Mouse (Mus musculus): Measurements from ENCODE around the gene Stip1. TPM values are rescaled to one million over a fixed set of nuclear protein-coding genes. Genes with fewer than 3 reads are reported as not detected.

Stip1 gene
- 376 and 390 TPM in 2 replicates for polyA plus RNA-seq (2014; fragmentation: Nextera tagmentation; extraction: Ambion mirVana)

DNA sequence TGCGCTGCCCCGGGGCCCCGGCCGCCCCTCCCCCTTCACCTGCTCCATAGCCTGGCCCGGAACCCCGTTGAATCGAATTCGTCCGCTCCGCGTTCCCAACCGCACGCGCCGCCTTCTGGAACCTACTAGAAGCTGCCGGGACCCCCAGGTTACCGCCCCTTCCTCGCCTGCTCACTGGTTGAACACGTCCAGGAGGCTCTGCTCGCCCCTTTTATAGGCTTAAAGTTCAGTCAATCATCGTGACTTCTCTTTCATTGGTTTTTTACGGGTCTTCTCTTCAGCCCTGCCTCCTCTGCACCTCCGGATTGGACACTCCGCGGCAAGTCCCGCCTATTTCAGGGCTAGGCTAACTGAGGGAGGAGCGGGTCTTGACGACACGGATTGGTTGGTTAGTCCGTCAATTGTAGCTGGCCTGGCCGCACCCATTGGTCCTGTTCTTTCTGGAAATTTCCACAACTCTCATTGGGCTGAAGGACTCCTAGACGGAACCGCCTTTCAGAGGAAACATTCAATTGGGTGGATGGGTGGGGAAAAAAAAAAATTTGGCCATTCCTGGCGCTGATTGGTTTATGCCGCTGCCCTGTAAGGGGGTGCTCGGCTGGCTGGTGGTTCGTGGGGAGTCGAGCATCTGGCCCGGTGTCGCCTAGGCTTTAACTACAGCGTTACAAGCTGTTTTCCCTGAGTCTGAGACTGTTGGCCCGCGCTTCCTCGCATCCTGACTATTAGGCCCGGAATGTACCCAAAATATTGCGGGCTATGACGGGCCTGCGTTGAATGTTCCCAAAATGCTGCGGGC is at the start of gene Stip1:
Stip1 (minus strand) TSS at position 127 of the 796 bp plus-strand sequence.
- Histone ChIP-seq H3K4me3 (ENCODE audit: low read depth, low read length) (peak within 1 kb of the TSS; percentile 97), H3K36me3 (ENCODE audit: control insufficient read depth, insufficient read depth, low read length) (no peaks in the 10 kb centered on the region), H3K27me3 (ENCODE audit: control insufficient read depth, insufficient read depth, low read length) (no peaks in the 10 kb centered on the region), H3K27ac (ENCODE audit: low read depth, low read length) (peak within 1 kb of the TSS; percentile 89), H3K9me3 (ENCODE audit: control insufficient read depth, low read length) (no peaks in the 10 kb centered on the region), H3K9ac (ENCODE audit: low read depth, low read length) (peak within 1 kb of the TSS; percentile 96), H3K4me1 (replicated peaks; ENCODE audit: control insufficient read depth, insufficient read depth, low read length) (peaks cover 6% of the 10 kb centered on the region; the same call in 1 of the 2 replicates), H3K4me2 (replicated peaks; ENCODE audit: low read depth, low read length) (peak within 1 kb of the TSS; percentile 84)
- WGBS: under 1% methylated on average over 43 of the region's 49 CpGs
- peak; percentile 99 for ATAC-seq (ENCODE audit: low FRiP score)
- peak; percentile 98 for DNase-seq (ENCODE audit: low spot score)

DNA sequence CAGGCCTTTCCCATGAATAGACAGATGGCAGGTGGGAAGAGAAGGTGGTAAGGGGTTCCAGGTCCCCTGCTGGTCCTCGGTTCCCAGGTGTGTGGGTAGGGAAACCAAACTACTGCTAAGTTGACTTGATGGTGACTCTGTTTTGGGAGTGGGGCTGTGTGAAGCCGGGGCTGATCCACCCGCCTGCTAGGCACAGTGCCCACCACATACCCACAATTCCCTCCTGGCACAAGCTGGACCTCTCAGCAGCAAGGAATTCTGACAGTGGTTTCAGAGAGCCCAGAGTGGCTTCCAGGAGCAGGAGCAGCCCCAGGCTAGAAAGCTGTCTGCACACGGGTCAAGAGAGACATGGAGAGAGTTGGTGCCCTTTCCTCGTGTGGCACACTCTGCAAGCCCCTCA is 49.3 kb upstream of the Stip1 start:
- ATAC-seq (ENCODE audit: low FRiP score) (no peak), DNase-seq (ENCODE audit: low spot score) (no peak)
- H3K4me3 ChIP-seq (ENCODE audit: low read depth, low read length): no peak overlapping the region
- H3K36me3 ChIP-seq (ENCODE audit: control insufficient read depth, insufficient read depth, low read length): no peaks in the 10 kb centered on the region
- peaks cover 7% of the 10 kb centered on the region for H3K27me3 ChIP-seq (ENCODE audit: control insufficient read depth, insufficient read depth, low read length)
- peaks cover 13% of the 10 kb centered on the region for H3K4me1 ChIP-seq (replicated peaks; ENCODE audit: control insufficient read depth, insufficient read depth, low read length)
- WGBS: 63% methylated on average over 5 of the region's 5 CpGs
- H3K9ac ChIP-seq (ENCODE audit: low read depth, low read length): no peak overlapping the region
- no peaks in the 10 kb centered on the region for H3K9me3 ChIP-seq (ENCODE audit: control insufficient read depth, low read length)
- no peak overlapping the region for H3K27ac ChIP-seq (ENCODE audit: low read depth, low read length)
- H3K4me2 ChIP-seq (replicated peaks; ENCODE audit: low read depth, low read length): no peak overlapping the region

GRCm38 (mm10) chr19:7088558-7088957 is 48.8 kb upstream of the Stip1 start:
- DNase-seq (ENCODE audit: low spot score) (no peak), ATAC-seq (ENCODE audit: low FRiP score) (no peak)
- Histone ChIP-seq H3K9ac (ENCODE audit: low read depth, low read length) (no peak overlapping the region), H3K9me3 (ENCODE audit: control insufficient read depth, low read length) (no peaks in the 10 kb centered on the region), H3K27me3 (ENCODE audit: control insufficient read depth, insufficient read depth, low read length) (peaks cover 7% of the 10 kb centered on the region), H3K4me3 (ENCODE audit: low read depth, low read length) (no peak overlapping the region), H3K4me1 (replicated peaks; ENCODE audit: control insufficient read depth, insufficient read depth, low read length) (peaks cover 13% of the 10 kb centered on the region), H3K36me3 (ENCODE audit: control insufficient read depth, insufficient read depth, low read length) (no peaks in the 10 kb centered on the region), H3K4me2 (replicated peaks; ENCODE audit: low read depth, low read length) (no peak overlapping the region), H3K27ac (ENCODE audit: low read depth, low read length) (no peak overlapping the region)
- 9% methylated on average over 9 of the region's 9 CpGs for WGBS

GRCm38 (mm10) chr19:7084734-7085133 is 45.0 kb upstream of the Stip1 start:
- Histone ChIP-seq H3K36me3 (ENCODE audit: control insufficient read depth, insufficient read depth, low read length) (no peaks in the 10 kb centered on the region), H3K27me3 (ENCODE audit: control insufficient read depth, insufficient read depth, low read length) (peaks cover 9% of the 10 kb centered on the region; the same call in 1 of the 2 replicates), H3K27ac (ENCODE audit: low read depth, low read length) (no peak overlapping the region), H3K9me3 (ENCODE audit: control insufficient read depth, low read length) (no peaks in the 10 kb centered on the region), H3K4me3 (ENCODE audit: low read depth, low read length) (no peak overlapping the region), H3K4me2 (replicated peaks; ENCODE audit: low read depth, low read length) (no peak overlapping the region), H3K9ac (ENCODE audit: low read depth, low read length) (no peak overlapping the region), H3K4me1 (replicated peaks; ENCODE audit: control insufficient read depth, insufficient read depth, low read length) (no peaks in the 10 kb centered on the region; the same call in none of the 2 replicates)
- ATAC-seq (ENCODE audit: low FRiP score) (no peak), DNase-seq (ENCODE audit: low spot score) (no peak)
- 78% methylated on average over 15 of the region's 15 CpGs for WGBS

DNA sequence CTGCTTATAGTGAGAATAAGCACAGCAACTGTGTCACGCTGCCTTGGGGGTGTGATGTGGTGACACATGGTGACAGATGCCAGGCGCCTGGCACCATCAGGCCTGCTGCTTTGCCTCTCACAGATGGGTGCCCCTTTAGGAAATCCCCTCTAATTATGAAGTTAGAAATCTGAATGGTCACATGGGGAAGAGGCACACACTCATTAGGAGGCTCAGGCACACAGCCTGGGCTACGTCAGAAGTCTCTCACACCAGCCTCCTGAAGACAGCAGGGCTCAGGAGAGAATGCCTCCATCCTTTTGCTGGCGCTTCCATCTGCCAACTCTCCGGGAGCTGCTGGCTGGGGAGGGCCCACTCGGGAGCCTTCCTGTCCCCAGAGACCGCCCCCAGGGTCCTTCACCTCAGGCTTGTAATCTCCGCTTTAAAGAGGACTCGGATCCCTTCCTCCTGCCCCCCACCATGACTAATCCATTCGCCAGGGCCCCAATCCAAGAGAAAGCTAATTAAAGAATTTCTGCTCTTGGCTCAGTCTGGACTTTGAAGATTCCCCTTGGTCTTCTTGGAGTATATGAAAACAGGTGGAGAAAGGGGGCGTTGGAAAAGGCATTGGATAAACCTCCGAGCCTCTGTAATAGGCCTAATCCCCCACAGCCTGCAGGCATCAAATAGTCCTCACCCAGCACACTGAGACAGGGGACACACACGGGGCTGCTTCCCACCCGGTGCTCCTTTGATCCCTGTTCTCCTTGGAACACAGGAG is 43.4 kb upstream of the Stip1 start:
- H3K4me1 ChIP-seq (replicated peaks; ENCODE audit: control insufficient read depth, insufficient read depth, low read length): no peaks in the 10 kb centered on the region; the same call in none of the 2 replicates
- H3K27me3 ChIP-seq (ENCODE audit: control insufficient read depth, insufficient read depth, low read length): peaks cover 9% of the 10 kb centered on the region; the same call in 1 of the 2 replicates
- no peak overlapping the region for H3K4me3 ChIP-seq (ENCODE audit: low read depth, low read length)
- peak; percentile 34; the same call in 1 of the 2 replicates for ATAC-seq (ENCODE audit: low FRiP score)
- 31% methylated on average over 14 of the region's 14 CpGs for WGBS
- no peak for DNase-seq (ENCODE audit: low spot score)
- H3K27ac ChIP-seq (ENCODE audit: low read depth, low read length): no peak overlapping the region
- no peak overlapping the region for H3K4me2 ChIP-seq (replicated peaks; ENCODE audit: low read depth, low read length)
- H3K9me3 ChIP-seq (ENCODE audit: control insufficient read depth, low read length): no peaks in the 10 kb centered on the region
- no peaks in the 10 kb centered on the region for H3K36me3 ChIP-seq (ENCODE audit: control insufficient read depth, insufficient read depth, low read length)
- no peak overlapping the region for H3K9ac ChIP-seq (ENCODE audit: low read depth, low read length)

DNA sequence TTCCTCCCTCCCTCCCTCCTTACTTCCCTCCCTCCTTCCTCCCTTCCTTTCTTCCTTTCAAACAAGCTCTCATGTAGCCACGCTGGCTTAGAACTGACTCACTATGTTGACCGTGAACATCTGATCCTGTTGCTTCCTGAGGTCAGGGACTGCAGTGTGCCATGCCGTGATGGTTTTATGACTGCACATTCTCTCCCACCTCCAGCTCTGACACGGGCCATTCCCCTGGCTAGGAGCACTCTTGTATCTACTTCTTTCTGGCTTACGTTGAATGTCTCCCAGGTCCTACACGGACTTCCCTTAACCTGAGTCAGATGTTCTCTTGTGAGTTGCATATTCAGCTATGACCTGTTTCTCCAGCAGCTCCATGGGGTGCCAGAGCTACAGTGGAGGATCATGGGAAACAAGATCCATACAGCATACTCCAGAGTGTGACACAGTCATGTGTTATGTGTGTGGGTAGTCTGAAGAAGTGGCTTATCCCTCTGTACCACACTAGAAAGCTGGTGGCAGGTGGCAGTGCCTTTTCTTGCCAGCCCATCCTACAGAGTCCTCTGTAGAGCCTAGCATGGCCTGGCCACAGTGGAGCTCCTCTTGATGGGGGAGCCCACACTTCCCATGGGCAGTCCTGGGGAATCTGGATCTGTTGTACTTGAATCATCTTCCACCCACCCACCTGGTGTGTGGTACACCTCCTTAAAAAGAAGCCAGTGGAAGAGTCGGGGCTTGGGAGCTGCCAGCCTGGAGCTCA is 41.9 kb upstream of the Stip1 start:
- Histone ChIP-seq H3K36me3 (ENCODE audit: control insufficient read depth, insufficient read depth, low read length) (no peaks in the 10 kb centered on the region), H3K9ac (ENCODE audit: low read depth, low read length) (no peak overlapping the region), H3K27me3 (ENCODE audit: control insufficient read depth, insufficient read depth, low read length) (peaks cover 9% of the 10 kb centered on the region; the same call in 1 of the 2 replicates), H3K4me3 (ENCODE audit: low read depth, low read length) (no peak overlapping the region), H3K27ac (ENCODE audit: low read depth, low read length) (no peak overlapping the region), H3K9me3 (ENCODE audit: control insufficient read depth, low read length) (no peaks in the 10 kb centered on the region), H3K4me2 (replicated peaks; ENCODE audit: low read depth, low read length) (no peak overlapping the region), H3K4me1 (replicated peaks; ENCODE audit: control insufficient read depth, insufficient read depth, low read length) (peaks cover 2% of the 10 kb centered on the region; the same call in 1 of the 2 replicates)
- 81% methylated on average over 7 of the region's 7 CpGs for WGBS
- ATAC-seq (ENCODE audit: low FRiP score): no peak
- DNase-seq (ENCODE audit: low spot score): no peak

DNA sequence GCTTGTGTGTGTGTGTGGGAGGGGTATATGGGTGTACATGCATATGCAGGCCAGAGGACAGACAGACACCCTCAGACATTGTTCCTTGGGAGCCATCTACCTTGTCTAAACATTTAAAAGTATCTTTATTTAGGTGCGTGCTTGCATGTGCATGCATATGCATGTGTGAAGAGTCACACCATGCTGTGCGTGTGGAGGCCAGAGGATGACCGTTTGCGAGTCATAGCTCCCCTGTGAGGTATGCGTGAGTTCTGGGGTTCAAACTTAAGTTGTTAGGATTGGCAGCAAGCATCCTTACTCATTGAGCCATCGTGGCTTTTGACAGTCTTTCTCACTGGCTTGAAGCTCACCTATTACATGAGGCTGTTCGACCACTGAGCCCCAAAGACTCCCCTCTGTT is 38.5 kb upstream of the Stip1 start:
- no peaks in the 10 kb centered on the region for H3K36me3 ChIP-seq (ENCODE audit: control insufficient read depth, insufficient read depth, low read length)
- H3K4me2 ChIP-seq (replicated peaks; ENCODE audit: low read depth, low read length): no peak overlapping the region
- H3K9me3 ChIP-seq (ENCODE audit: control insufficient read depth, low read length): no peaks in the 10 kb centered on the region
- ATAC-seq (ENCODE audit: low FRiP score) (no peak), DNase-seq (ENCODE audit: low spot score) (no peak)
- peaks cover 2% of the 10 kb centered on the region; the same call in 1 of the 2 replicates for H3K4me1 ChIP-seq (replicated peaks; ENCODE audit: control insufficient read depth, insufficient read depth, low read length)
- H3K27me3 ChIP-seq (ENCODE audit: control insufficient read depth, insufficient read depth, low read length): peaks cover 9% of the 10 kb centered on the region
- no peak overlapping the region for H3K27ac ChIP-seq (ENCODE audit: low read depth, low read length)
- 88% methylated on average over 7 of the region's 7 CpGs for WGBS
- no peak overlapping the region for H3K9ac ChIP-seq (ENCODE audit: low read depth, low read length)
- no peak overlapping the region for H3K4me3 ChIP-seq (ENCODE audit: low read depth, low read length)

DNA sequence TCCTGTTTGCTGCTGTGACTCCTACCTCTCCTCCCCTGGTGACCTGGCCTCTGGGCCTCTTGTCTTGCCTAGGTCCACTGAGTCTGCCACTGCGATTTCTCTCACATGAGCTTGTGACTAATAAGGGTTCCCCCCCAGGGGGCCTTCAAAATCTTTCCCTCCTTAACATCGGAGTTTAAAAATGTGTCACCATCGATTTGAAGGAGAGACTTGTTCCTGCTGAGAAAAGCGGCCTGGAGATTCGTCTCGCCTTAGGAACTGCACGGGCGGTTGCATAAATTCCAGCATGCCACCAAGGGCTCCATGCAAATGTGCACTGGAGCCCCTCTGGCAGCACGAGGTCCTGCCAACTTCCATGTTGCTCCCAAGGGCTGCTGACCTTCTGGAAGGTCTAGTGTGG is 37.9 kb upstream of the Stip1 start:
- ATAC-seq (ENCODE audit: low FRiP score) (no peak), DNase-seq (ENCODE audit: low spot score) (no peak)
- Histone ChIP-seq H3K27me3 (ENCODE audit: control insufficient read depth, insufficient read depth, low read length) (peaks cover 12% of the 10 kb centered on the region), H3K9ac (ENCODE audit: low read depth, low read length) (no peak overlapping the region), H3K9me3 (ENCODE audit: control insufficient read depth, low read length) (no peaks in the 10 kb centered on the region), H3K4me3 (ENCODE audit: low read depth, low read length) (no peak overlapping the region), H3K36me3 (ENCODE audit: control insufficient read depth, insufficient read depth, low read length) (no peaks in the 10 kb centered on the region), H3K4me2 (replicated peaks; ENCODE audit: low read depth, low read length) (no peak overlapping the region), H3K4me1 (replicated peaks; ENCODE audit: control insufficient read depth, insufficient read depth, low read length) (0 out of 2 replicates have a peak, but pooled peaks cover 2% of the 10 kb centered on the region), H3K27ac (ENCODE audit: low read depth, low read length) (no peak overlapping the region)
- 53% methylated on average over 9 of the region's 9 CpGs for WGBS

Data from hindbrain, embryonic 11.5 days (tissue).